Mouse (Mus musculus): ENCODE data around the gene Phactr3. TPM values are rescaled to one million over a fixed set of nuclear protein-coding genes. Genes with fewer than 3 reads are reported as not detected.

Phactr3 gene
- polyA plus RNA-seq, 1 experiment = 0.75 TPM

GRCm38 (mm10) chr2:178204455-178204854, 85.7 kb downstream of the Phactr3 start:
- Histone ChIP-seq H3K36me3 (ENCODE audit: control insufficient read depth, insufficient read depth, low read length, poor library complexity, severe bottlenecking) (no peaks in the 10 kb centered on the region), H3K9ac (ENCODE audit: low read depth, poor library complexity, severe bottlenecking) (no peak overlapping the region), H3K27me3 (ENCODE audit: control insufficient read depth, insufficient read depth, low read length, poor library complexity, severe bottlenecking) (no peaks in the 10 kb centered on the region), H3K27ac (ENCODE audit: insufficient read depth, low read length) (no peak overlapping the region), H3K4me3 (ENCODE audit: low read depth, low read length) (no peak overlapping the region), H3K9me3 (replicated peaks; ENCODE audit: control insufficient read depth, insufficient read depth, low read length, poor library complexity, severe bottlenecking) (no peaks in the 10 kb centered on the region), H3K4me1 (ENCODE audit: control insufficient read depth, insufficient read depth, low read length) (no peaks in the 10 kb centered on the region)
- TF ChIP-seq EP300 (IDR thresholded peaks at IDR 0.05; ENCODE audit: insufficient read depth, low read depth, low read length) (no peak), POLR2A (IDR thresholded peaks at IDR 0.05; ENCODE audit: insufficient read depth, low read length) (no peak), CTCF (IDR thresholded peaks at IDR 0.05; ENCODE audit: low read depth, low read length) (no peak)

GRCm38 (mm10) chr2:178208186-178208600, 89.4 kb downstream of the Phactr3 start:
- Histone ChIP-seq H3K4me3 (ENCODE audit: low read depth, low read length) (no peak overlapping the region), H3K4me1 (ENCODE audit: control insufficient read depth, insufficient read depth, low read length) (no peaks in the 10 kb centered on the region), H3K36me3 (ENCODE audit: control insufficient read depth, insufficient read depth, low read length, poor library complexity, severe bottlenecking) (no peaks in the 10 kb centered on the region), H3K27ac (ENCODE audit: insufficient read depth, low read length) (no peak overlapping the region), H3K9ac (ENCODE audit: low read depth, poor library complexity, severe bottlenecking) (no peak overlapping the region), H3K27me3 (ENCODE audit: control insufficient read depth, insufficient read depth, low read length, poor library complexity, severe bottlenecking) (no peaks in the 10 kb centered on the region), H3K9me3 (replicated peaks; ENCODE audit: control insufficient read depth, insufficient read depth, low read length, poor library complexity, severe bottlenecking) (no peaks in the 10 kb centered on the region)
- TF ChIP-seq EP300 (IDR thresholded peaks at IDR 0.05; ENCODE audit: insufficient read depth, low read depth, low read length) (no peak), CTCF (IDR thresholded peaks at IDR 0.05; ENCODE audit: low read depth, low read length) (no peak), POLR2A (IDR thresholded peaks at IDR 0.05; ENCODE audit: insufficient read depth, low read length) (no peak)

GRCm38 (mm10) chr2:178213826-178214225, 95.1 kb downstream of the Phactr3 start:
- no peaks in the 10 kb centered on the region for H3K4me1 ChIP-seq (ENCODE audit: control insufficient read depth, insufficient read depth, low read length)
- H3K27me3 ChIP-seq (ENCODE audit: control insufficient read depth, insufficient read depth, low read length, poor library complexity, severe bottlenecking) = no peaks in the 10 kb centered on the region
- no peak overlapping the region for H3K9ac ChIP-seq (ENCODE audit: low read depth, poor library complexity, severe bottlenecking)
- no peaks in the 10 kb centered on the region for H3K36me3 ChIP-seq (ENCODE audit: control insufficient read depth, insufficient read depth, low read length, poor library complexity, severe bottlenecking)
- no peak overlapping the region for H3K27ac ChIP-seq (ENCODE audit: insufficient read depth, low read length)
- H3K9me3 ChIP-seq (replicated peaks; ENCODE audit: control insufficient read depth, insufficient read depth, low read length, poor library complexity, severe bottlenecking) = no peaks in the 10 kb centered on the region
- no peak overlapping the region for H3K4me3 ChIP-seq (ENCODE audit: low read depth, low read length)
- TF ChIP-seq POLR2A (IDR thresholded peaks at IDR 0.05; ENCODE audit: insufficient read depth, low read length) (no peak), EP300 (IDR thresholded peaks at IDR 0.05; ENCODE audit: insufficient read depth, low read depth, low read length) (no peak), CTCF (IDR thresholded peaks at IDR 0.05; ENCODE audit: low read depth, low read length) (no peak)

GRCm38 (mm10) chr2:178214531-178214930, 95.8 kb downstream of the Phactr3 start:
- Histone ChIP-seq H3K9ac (ENCODE audit: low read depth, poor library complexity, severe bottlenecking) (no peak overlapping the region), H3K9me3 (replicated peaks; ENCODE audit: control insufficient read depth, insufficient read depth, low read length, poor library complexity, severe bottlenecking) (no peaks in the 10 kb centered on the region), H3K4me3 (ENCODE audit: low read depth, low read length) (no peak overlapping the region), H3K27me3 (ENCODE audit: control insufficient read depth, insufficient read depth, low read length, poor library complexity, severe bottlenecking) (no peaks in the 10 kb centered on the region), H3K36me3 (ENCODE audit: control insufficient read depth, insufficient read depth, low read length, poor library complexity, severe bottlenecking) (no peaks in the 10 kb centered on the region), H3K27ac (ENCODE audit: insufficient read depth, low read length) (no peak overlapping the region), H3K4me1 (ENCODE audit: control insufficient read depth, insufficient read depth, low read length) (no peaks in the 10 kb centered on the region)
- TF ChIP-seq CTCF (IDR thresholded peaks at IDR 0.05; ENCODE audit: low read depth, low read length) (no peak), POLR2A (IDR thresholded peaks at IDR 0.05; ENCODE audit: insufficient read depth, low read length) (no peak), EP300 (IDR thresholded peaks at IDR 0.05; ENCODE audit: insufficient read depth, low read depth, low read length) (no peak)

GRCm38 (mm10) chr2:178218461-178218860, 99.7 kb downstream of the Phactr3 start:
- Histone ChIP-seq H3K9ac (ENCODE audit: low read depth, poor library complexity, severe bottlenecking) (no peak overlapping the region), H3K4me3 (ENCODE audit: low read depth, low read length) (no peak overlapping the region), H3K36me3 (ENCODE audit: control insufficient read depth, insufficient read depth, low read length, poor library complexity, severe bottlenecking) (no peaks in the 10 kb centered on the region), H3K27me3 (ENCODE audit: control insufficient read depth, insufficient read depth, low read length, poor library complexity, severe bottlenecking) (no peaks in the 10 kb centered on the region), H3K27ac (ENCODE audit: insufficient read depth, low read length) (no peak overlapping the region), H3K9me3 (replicated peaks; ENCODE audit: control insufficient read depth, insufficient read depth, low read length, poor library complexity, severe bottlenecking) (no peaks in the 10 kb centered on the region), H3K4me1 (ENCODE audit: control insufficient read depth, insufficient read depth, low read length) (no peaks in the 10 kb centered on the region)
- TF ChIP-seq CTCF (IDR thresholded peaks at IDR 0.05; ENCODE audit: low read depth, low read length) = no peak
- no peak for TF ChIP-seq POLR2A (IDR thresholded peaks at IDR 0.05; ENCODE audit: insufficient read depth, low read length)
- TF ChIP-seq EP300 (IDR thresholded peaks at IDR 0.05; ENCODE audit: insufficient read depth, low read depth, low read length) = no peak

- H3K27me3 ChIP-seq (ENCODE audit: control insufficient read depth, insufficient read depth, low read length, poor library complexity, severe bottlenecking) = no peaks in the 10 kb centered on the region
- no peak for TF ChIP-seq CTCF (IDR thresholded peaks at IDR 0.05; ENCODE audit: low read depth, low read length)
- TF ChIP-seq EP300 (IDR thresholded peaks at IDR 0.05; ENCODE audit: insufficient read depth, low read depth, low read length) = no peak
- TF ChIP-seq POLR2A (IDR thresholded peaks at IDR 0.05; ENCODE audit: insufficient read depth, low read length) = no peak
- no peaks in the 10 kb centered on the region for H3K9me3 ChIP-seq (replicated peaks; ENCODE audit: control insufficient read depth, insufficient read depth, low read length, poor library complexity, severe bottlenecking)
These were observed 100.8 kb downstream of the Phactr3 start for GRCm38 (mm10) chr2:178219454-178220147.

More at GRCm38 (mm10) chr2:178219454-178220147, 100.8 kb downstream of the Phactr3 start:
- no peak overlapping the region for H3K9ac ChIP-seq (ENCODE audit: low read depth, poor library complexity, severe bottlenecking)
- H3K4me1 ChIP-seq (ENCODE audit: control insufficient read depth, insufficient read depth, low read length) = no peaks in the 10 kb centered on the region
- no peak overlapping the region for H3K4me3 ChIP-seq (ENCODE audit: low read depth, low read length)
- H3K27ac ChIP-seq (ENCODE audit: insufficient read depth, low read length) = no peak overlapping the region
- H3K36me3 ChIP-seq (ENCODE audit: control insufficient read depth, insufficient read depth, low read length, poor library complexity, severe bottlenecking) = no peaks in the 10 kb centered on the region

Data from ES-Bruce4 (cell line).